Mouse (Mus musculus) Muller cell, postnatal 12 days (primary cell): ENCODE results near the gene Rnf220.

ENCODE experiments used
- DNase-seq: peaks from one replicate; pipeline ENCODE4 v3.0.0-alpha.2; 2015; ENCODE audit errors: inconsistent ontology term

Rnf220 gene

DNA sequence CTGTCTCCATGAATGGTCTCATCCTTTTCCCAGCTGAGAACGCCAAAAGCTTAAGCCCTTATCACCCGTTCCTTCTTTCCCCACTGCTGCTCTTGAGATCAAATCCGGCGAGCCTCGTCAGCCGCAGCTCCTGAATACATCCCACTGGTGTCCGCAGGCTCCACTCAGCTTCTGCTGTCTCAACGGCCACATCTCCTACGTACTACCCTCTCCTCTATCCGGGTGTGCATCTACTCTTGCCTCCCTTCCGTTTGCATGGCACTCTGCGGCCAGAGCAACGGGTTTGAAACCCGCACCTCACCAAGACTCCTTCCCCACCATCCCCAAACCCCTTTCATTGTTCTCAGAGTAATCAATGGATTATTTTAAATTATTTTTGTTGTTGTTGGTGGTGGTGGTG is 58.8 kb downstream of the Rnf220 start:
- DNase-seq, result no peak

DNA sequence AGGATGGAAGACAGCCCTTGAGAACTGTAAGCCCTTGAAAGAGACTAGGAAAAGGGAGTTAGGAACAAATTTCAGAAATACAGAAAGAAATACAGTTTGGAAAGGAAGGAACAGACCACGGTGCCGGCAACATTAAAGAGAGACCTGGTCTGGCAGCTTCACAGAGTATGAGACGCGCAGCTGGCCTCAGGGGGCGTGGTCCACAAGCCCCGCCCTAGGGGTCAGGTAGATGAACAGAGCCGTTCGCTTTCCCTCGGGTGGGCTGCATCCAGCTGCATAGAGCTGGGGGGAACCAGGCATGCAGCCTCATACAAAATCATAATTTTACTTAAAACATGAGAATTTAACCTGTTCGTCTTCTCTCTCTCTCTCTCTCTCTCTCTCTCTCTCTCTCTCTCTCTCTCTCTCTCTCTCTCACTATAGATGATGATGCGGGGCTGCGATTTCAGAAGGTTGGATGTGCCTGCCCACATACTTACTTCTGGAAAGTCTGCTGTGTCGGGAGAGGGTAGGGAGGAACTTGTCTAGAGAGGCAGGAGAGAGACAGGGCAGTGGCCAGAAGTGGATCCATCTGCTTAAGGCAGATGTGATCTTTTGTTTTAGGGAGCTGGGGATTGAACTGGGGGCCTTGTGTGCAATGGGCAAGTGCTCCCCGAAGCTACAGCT is 59.7 kb downstream of the Rnf220 start:
- DNase-seq, result no peak

DNA sequence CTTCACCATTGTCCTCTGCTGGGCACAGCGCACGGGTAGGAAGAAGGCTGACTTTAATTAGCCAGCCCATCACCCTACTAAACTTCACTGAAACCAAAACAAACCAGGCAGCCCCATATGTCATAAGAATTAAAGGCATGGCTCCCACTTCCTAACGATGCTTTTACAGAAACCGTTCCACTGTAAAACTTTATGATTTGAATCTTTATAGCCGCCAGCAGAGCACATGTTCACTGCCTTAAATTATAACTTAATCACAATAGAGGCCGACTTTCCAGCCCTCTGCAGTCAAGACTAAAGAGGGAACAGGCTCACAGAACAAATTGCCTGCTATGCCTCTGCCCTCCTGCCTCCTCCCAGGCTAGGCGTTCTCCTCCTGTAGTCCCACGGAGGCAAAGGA is 62.5 kb downstream of the Rnf220 start:
- DNase-seq, result no peak

DNA sequence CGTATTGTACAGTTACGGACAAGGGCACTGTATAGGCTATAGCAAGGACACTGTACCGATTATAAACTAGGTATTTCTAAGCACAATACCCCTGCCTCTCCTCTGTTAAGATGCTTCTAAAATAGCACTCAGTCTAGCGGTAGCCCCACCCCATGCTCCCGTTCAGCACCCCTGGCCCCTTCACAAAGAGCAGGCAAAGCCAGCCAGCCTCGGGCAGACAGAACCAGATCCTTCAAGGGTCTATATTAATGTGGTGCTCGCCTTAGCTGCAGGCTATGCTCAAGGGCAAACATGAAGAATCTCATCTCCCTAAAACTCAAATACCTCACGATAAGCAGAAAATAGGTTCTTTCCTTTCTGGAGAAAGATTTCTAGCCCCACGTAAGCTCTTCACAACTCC is 67.2 kb downstream of the Rnf220 start:
- DNase-seq, result no peak

DNA sequence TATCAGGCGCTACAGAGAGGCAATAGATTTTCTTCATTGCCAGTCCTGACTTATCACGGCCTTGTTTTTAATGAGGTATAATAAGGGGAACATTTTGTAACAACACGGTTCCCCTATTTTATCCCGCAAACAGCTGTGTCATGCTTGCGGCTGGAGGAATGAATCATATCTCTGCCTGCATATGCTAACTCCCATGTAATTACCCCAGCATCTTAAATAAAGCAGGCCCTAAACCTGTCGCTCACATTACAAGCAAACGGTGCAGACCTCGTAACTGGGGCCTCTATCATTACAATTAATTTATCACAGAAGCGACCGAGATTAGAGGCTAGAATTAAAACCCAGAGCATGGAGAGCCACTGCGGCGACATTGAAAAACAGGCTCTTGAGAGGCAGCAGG is 69.3 kb downstream of the Rnf220 start:
- no peak for DNase-seq

DNA sequence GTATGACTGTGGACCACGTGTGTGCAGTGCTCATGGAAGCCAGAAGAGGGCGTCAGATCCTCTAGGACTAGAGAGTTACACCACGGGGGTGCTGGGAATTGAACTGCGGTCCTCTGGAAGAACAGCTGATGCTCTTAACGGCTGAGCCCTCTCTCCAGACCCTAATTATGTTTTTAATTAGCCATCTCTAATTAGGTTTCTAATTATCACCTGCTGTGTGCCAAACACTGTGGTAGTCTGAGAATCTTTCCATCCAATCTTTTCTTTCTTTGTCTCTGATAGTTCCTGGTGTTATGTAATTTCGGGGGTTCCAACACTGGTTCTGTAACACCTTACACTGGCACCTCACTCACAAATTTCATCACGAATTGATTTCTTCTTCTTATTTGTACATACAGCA is 75.8 kb downstream of the Rnf220 start:
- no peak for DNase-seq

DNA sequence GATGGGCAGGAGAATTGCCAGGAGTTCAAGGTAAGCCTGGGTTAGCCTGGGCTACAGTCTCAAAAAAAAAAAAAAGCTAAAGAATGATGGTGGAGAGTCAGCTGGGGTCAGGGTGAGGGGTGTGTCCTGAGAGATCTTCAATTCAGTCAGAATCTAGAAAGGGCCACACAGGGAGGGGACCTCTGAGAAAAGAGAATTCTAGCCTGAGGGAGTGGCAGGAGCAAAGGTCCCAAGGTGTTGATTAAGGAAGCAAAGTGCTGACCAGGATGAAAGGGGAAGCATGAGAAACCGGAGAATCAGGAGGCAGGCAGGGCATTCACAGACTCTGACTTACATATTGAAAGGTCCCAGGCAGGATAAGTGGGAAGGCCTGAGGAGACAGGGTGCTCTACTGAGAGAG is 80.0 kb downstream of the Rnf220 start:
- no peak for DNase-seq

DNA sequence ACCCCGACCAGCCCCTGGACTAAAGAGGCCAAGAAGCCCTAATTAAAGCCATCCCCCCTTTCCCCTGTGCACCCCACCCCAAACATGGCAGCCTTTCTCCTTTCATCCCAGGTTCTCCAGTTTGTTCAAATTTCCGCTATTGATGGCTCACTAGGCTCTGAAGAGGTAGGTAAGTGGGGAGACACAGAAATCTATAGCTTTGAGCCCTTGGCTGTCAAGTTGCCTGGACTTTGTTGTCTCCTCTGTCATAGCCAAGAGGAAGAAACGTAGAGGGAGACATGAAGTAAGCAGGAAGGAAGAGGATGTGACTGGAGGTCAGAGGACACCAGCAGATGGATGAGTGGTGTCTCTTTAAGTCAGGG is 86.8 kb downstream of the Rnf220 start:
- DNase-seq, result no peak

DNA sequence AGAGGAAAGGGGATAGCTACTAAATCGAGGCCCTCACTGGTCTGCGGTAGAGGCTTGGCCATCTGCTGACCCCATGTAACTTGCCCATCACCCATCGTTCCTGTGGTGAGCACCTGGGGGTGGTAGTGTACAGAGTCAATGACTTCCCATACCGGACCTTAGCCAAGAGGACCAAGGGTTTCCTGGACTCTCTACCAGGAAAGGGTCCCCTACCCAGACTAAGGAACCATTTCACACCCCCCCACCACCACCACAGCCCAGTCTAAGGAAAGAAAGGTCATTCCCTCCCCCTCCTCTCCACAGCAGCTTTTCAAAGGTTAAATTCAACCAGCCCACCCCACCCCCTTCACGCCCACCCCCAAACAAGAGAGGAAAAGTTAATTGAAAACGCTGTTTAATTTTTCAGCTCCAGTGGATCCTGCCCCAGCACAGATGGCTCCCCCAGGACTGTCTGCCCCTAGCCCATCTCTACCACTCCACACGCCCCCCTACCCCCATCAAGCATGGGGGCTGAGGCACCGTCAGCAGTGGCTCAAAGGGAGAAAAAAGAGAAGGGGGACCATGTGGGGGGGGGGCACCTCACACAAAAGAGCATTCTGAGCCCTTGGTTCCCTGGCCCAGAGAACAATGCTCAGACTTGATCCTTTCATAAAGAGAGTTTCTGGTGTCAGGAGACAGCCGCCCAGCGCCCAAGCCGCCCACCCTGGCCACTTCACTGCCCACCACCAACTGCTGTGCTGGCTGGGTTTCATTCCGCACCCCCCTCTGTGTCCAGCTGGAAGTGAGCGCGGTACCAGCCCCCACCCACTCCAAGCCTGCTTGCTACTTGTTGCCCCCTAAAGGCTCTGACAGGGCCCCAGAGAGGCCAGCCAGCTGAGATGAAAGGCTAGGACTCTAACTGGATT is 87.5 kb downstream of the Rnf220 start:
- DNase-seq, result no peak

DNA sequence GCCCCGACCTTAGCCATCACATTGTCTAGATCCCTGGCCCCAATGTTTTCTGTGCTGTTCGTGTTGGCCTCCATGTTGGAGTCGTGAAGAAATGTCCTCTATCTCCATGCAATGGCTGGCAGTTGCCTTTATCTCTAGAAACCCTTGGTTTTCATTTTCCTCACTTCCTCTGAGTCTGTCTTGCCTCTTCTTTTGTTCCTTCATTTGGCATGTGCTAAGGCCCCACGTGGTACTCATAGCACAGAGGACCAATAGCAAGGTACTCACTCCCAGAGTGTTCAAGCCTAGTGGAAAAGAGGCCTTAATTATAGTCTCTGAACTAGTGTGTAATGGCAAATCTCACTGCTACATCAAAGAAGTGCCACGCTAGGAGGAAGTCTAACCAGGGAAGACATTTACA is 88.9 kb downstream of the Rnf220 start:
- DNase-seq, result no peak

DNA sequence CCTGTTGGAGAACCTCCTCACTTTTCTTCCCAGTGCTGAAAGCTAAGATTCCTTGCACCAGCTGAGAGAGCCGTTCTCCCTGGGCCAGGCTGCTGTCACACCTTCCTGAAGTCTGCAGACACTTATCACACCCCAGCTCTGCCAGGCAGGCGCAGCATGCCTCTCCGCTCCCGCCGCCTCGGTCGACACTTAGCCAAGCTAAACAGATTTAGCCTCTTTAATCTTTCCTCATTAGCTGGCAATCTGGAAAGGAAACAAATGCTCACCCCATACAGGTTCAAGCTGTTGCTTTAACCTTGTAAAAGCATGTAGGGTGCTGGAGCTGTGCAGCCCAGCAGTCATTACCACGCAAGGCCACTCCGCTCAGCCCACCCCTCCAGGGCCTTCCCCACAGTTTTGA is 90.9 kb downstream of the Rnf220 start:
- no peak for DNase-seq

DNA sequence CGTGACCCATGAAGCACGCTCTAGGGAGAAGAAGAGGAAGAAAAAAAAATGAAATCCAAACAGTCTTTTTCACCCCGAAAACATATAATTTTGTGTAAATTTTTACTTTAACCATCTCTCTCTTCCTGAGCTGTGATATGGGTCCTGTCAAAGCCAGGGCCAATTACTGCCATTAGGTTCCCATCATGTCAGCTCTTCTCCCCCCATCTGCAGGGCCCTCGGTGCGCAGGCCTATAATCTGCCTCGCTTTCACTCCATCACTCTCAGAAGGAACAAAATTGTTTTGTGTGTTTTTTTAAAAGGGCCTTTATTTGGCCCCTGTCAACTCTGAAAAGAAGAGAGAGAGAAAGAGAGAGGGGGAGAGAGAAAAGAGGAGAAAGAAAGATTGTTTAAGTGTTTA is 91.6 kb downstream of the Rnf220 start:
- DNase-seq, result no peak

DNA sequence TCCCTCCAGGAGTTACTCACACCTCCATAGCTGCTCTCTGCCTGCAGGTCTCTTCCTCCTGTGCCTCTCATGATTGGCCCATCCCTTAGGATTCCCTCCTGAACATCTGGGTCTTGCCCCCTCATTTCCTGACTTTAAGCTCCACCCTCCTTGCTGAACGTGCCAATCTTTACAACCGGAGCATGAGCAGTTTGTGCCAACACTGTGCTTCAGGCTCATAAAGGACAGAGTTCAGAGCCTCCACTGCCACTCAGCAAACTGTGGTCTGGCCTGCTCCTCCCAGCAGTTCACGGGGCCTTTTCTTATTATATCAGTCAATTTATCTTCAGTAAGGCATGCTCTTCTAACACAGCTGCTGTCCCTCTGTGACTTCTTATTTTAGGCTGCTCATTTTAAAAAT is 93.4 kb downstream of the Rnf220 start:
- DNase-seq, result no peak

DNA sequence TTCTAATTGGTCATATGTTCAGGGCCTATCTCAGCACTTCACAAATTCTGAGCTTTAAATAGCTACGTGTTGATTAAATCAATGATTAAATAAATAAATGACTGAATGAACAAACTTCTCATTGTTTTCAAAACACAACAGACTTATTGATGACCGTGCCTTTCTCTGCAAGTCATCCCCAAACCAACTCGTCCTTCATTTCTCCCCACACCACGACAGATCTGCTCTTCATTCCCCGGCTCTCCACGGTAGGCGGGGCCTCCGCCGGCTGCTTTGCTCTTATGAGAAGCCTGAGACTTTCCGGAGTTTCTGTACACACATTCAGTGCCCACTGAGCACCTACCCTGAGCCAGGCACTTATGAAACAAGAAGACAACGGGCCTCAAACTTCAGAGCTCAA is 99.7 kb downstream of the Rnf220 start:
- DNase-seq, result no peak

DNA sequence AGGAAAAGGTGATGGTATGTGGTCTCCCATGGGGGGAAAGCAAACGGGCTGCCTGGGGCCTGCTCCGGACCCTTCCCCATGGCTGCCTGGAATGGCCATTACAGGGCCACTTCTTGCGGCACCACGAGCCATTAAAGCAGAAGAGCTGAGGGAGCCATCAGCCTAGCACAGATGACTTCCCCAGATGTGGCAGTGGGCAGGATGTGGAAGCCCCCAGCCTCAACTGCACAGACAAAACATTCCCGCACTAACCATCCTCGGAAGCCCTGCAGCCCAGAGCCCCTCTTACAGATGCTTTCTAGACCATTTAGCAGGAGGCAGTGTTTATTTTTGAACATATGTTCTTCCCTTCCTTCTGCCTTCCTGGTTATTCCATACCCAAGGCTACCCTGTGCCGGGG is 103.8 kb downstream of the Rnf220 start:
- DNase-seq, result no peak

DNA sequence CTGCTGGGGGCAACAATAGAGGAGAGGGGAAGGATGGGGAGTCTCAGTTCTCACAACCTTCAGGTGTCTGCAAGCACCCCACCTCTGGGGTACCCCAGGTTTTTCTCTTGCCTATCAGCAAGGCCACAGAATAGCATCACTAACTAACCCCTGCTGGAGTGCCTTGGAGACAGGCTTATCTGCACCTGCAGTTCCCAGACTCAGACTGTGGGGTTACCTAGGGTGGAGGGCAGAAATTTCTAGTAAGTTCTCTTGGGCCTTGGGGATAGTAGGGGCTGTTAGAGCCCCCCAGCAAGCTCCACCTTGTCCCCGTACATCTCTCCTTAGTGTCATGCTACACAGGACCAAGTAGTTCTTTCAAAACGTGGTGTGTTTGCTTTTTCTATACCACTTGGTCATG is 104.5 kb downstream of the Rnf220 start:
- no peak for DNase-seq

DNA sequence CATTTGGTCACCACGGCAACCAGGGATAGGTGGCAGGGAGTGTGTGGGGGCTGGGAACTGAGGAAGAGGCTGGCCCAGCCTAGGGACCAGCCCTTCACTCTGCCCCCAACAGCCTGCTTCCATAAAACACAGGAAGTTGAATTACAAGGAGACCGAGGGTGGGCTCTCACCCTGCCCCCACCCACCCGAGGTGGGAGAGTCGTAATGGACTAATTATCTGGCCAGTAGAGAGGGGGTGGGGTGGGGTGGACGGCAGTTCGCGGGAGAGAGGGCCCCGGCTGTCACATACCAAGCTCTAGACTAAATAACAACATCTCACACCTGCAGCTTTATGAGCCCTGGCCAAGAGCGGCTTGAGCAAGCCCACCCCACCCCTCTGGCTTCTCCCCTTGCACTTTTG is 104.9 kb downstream of the Rnf220 start:
- DNase-seq, result no peak

DNA sequence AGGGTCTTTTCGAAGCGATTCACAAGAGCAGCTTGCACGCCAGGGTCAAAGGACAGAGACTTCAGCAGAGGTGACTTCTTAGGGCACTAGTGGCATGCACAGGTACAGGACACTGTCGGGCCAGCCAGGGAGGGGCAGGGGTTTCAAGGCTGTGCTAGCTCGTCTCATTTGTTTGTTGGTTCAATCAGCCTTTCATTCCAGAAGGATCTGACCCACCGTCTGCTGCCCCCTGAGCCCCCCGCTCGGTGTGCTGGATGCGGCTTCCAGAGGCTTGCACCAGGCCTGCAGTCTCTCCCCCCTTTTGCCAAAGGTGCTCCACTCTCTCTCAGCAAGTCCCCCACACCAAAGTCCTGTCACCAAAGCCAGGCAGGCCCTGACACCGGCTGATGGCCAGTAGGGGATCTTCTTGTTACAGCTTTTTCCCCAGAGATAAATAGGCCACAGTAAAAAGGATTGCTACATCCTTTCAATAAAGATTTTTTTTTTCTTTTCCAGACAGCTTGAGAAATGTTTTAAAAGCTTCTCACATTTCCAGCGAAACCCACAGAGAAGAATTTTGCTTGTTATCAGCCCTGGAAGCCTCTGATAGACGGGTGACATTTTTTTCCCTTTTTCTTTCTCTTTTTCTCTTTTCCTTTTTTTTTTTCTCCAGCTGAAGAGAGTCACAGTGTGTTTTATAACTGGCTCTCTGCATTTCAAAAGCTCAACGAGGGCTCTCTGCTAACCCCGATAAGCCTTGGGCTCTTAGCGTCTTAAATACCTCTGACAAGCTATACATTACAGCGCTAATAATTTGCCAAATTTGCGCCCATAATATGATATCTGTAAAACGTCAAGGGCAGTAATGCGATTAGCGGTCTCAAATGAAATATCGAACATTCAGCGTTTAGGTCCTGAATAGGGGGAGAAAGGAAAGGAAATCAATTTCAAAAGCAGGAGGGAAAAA is 105.7 kb downstream of the Rnf220 start:
- no peak for DNase-seq

DNA sequence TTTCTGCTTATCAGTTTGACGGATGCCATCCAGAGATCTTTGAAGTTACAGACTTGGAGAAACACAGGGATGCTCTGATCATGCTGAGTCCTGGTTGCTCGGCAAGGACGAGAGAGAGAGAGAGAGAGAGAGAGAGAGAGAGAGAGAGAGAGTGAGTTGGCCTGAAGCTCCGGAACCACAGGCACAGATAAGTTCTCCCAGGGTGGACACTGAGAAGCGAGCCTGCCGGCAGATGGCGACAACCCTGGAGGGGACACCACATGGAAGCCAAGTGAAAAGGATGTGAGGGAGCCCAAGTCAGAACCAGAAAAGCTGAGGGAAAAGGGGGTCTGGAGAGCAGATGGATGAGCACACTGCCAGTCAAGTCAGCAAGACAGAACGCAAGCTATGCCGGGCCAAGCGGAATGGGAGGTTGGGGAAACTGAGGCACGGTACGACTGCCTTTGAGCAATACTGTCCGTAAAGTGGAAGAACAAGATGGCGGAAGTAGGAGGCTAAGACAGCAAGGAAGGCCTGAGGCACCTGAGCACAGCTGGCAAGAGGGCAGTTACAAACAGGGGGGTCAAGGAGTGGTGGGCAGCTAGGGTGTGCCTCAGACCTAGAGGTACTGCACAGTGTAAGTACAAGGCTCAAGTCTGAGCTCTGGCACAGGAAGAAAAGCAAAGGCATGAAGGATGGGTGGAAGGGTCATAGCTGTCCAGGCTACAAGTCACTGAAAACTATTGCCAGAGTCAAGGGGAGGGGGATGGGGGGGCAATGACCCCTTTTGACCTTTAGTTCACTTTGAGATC is 107.4 kb downstream of the Rnf220 start:
- DNase-seq, result no peak

DNA sequence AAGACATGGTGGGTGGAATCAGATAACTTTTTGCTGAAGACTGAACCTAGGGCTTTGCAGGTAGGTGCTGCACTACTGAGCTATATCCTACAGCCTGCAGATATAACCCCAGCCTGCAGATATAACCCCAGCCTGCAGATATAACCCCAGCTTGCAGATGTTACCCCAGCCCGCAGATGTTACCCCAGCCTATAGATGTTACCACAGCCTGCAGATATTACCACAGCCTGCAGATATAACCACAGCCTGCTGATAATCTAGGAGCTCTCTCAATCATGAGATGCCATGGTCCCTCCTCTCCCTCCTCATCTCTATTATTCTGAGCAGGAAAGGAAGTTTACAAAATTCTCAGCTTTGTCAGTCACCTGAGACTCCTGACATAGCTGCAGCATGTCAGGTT is 111.6 kb downstream of the Rnf220 start:
- DNase-seq, result no peak

DNA sequence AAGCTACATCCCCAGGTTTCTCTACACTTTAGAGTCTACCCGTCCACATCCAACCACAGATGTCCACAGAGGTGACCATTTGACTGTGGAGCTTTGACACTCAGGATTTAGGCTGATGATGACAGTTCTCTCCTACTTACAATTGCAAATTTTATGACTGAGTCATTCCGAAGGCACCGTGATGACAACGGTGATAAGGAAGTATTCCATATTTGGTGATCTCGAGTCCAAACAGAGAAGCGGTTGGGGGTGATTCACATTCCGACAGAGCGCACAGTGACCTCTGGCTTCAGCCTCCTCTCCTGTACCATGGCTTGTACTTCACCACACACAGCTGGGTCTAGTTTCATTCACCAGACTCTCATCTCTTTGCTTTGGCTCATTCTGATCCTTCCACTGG is 115.0 kb downstream of the Rnf220 start:
- no peak for DNase-seq

DNA sequence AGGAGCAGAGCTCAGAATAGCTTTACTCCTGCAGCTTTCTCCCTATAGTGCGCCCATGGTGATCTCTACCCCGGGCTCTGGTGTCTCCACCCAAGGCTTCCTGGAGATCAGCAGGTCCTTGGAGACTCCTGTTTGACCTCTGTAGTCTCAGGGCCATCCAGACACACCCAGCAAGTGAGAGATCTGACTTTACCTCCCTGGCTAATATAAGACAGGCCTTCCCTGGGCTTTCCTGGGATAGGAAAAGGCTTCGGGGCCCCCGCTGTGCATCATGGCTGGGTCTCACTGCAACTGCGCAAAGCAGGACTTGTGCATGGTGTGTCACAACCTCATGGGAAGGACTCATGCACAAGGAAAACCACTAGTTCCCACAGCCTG is 116.3 kb downstream of the Rnf220 start:
- no peak for DNase-seq
